Mouse (Mus musculus) left cerebral cortex, postnatal 36 days (tissue): ENCODE results near the gene Zfp36. TPM values are rescaled to one million over a fixed set of nuclear protein-coding genes. Genes with fewer than 3 reads are reported as not detected.

Experiments used
- DNase-seq, 2 experiments: peaks; one replicate each; pipeline ENCODE4 v3.0.0; 2021 to 2022; ENCODE audit warnings: low spot score in 2 of 2, mixed read lengths in 1 of 2
- intact Hi-C: fragments of 180-260 bp; cut with DNase I; formaldehyde crosslinking; loops from one replicate; pipeline ENCODE4 v1.15.1; 2025
- total RNA-seq, 2 experiments: library from RNA; stranded (reverse); gene quantifications; 2 replicates each; pipeline ENCODE4 v1.2.3; 2021

The Zfp36 gene
- total RNA-seq, 2 experiments from 2014 or later: 2.6 to 3.3 TPM

DNA sequence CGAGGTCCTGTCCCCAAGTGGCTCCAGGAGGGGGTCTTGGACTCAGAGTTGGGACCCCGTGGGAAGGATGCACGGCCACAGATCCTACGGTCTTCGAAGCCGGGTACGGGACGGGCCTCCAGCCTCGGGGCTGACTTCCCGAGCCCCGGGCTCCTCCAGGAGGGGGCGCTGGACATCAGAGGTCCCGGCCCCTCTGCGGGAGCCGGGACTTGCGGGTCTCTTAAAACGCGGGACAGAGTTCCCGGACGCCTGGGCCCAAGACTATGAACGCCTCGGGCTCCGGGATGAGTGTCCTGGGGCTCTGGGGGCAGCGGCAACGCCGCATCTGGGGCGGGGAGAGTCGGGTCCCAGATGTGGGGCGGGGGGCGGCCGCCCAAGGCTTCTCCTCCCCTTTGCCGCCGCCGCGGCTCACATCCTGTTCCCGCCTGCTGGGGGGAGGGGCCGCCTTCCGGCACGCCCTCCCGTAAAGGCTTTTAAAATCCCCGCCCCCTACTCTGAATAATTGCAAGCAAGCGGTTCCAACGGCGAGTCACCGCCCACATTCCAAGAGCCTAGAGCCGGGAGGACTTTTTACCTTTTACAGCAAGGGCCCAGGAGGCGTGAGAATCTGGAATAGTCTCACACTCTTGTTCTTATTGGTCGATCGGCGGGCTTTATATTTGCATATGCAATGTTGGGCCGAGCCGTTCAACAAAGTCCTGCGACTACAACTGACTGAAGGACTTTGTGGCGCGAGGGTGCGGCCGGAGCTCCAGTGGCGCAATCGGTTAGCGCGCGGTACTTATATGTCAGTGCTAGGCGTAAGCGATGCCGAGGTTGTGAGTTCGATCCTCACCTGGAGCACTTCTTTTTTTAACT, 7.6 kb downstream of the Zfp36 start, which contains the start of gene Plekhg2:
Plekhg2 (minus strand) TSS at position 349 of the 858 bp plus-strand sequence.
- intact Hi-C loops: loop anchor here (1.0 kb wide), 1 partner anchor 14 kb away; no protein-coding TSS in a partner anchor
- peak; percentile 91 to 97 for DNase-seq

DNA sequence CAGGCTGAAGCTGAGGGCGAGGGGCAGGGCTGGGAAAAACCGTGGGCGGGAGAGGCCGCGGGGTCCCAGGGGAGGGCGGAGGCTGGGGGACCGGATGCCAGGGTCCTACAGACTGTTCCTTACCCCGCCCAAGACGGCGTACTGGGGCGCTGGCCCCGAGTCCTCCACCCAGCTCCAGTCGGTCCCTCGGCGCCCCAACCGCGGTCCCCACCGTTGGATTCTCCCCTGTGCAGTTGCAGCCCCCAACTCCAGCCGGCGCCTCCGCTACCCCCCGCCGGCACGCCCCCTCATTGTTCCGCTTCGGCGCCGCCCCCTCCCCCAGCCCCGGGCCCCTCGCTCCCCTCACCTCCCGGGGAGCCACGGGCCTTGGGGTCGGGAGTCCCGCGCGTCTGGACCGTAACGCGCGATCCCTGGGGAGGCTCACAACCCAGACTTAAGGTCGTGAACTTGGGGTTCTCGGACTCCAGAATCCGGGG, 8.5 kb downstream of the Zfp36 start:
- intact Hi-C loops: no loop called here
- DNase-seq: no peak

DNA sequence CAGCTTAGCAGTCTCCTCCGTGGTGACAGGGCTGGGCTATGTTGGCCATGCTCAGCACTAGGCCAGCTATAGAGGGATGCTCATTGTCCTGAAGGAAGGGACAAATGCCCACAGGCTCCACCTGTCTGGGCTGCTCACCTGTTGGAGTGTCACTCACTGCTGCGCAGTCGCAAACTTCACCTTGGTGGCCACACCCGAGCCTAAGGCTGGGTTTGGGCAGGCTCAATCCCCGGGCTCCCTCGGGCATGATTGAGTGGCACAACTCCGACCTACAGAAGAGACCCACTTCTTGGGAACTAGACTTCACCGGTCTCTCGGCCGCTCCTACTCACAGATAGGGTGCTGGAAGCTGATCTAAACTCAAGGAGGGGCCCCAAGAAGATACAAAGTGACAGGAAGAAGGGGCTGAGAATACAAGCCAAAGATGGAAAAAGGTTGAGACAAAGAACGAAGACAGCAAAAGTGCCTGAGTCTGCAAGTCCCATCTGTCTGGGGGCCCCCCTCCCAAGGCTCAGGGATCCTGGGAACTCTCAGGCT, 9.0 kb downstream of the Zfp36 start:
- no peak for DNase-seq
- intact Hi-C loops: no loop called here

DNA sequence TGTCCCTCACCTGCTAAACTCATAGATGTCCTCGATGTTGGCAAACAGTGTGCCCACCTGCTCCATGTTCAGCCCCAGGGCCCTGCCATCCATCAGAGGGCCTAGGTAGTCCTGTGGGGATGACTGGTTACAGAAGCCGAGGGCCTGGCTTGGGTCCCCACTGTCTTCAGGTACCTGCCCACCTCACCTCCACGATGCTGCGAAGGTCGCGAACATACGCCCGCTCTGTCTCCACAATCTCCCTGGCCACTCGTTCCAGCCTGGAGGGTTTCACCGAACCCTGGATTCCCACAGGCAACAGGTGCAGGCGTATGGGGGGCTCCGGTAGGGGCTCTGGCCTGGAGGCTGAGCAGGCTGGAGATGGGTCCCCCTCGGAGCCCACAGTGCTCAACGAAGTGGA, 10.0 kb downstream of the Zfp36 start:
- intact Hi-C loops: no loop called here
- DNase-seq: no peak

DNA sequence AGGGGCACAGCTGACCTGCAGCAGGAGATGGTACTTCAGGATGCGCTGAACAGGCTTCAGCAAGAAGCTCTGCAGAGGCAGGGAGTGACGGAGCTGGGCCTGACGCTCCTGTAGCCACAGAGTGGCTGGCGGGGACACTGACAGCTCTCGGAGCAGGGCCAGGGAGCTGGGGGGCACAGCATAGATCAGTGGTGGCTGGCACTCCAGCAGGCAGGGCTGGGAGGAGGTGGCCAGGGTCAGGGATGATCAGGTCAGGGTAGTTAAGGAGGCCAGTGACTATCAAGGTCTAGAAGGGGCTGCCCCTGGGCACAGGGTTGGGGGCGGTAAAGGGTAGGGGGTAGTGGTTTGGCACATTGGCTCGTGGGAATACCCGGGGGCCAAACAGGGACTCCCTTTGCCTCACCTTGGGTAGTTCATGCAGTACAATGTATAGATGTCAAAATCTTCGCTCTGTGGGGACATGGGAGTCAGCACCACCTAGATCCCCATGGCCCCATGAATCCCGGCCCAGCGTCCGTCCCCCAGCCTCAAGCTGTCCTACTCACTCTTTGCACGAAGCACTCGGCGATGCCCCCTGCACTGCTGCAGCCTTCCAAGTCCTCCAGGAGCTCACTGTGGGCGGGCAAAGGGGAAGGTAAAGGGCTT, 11.7 kb downstream of the Zfp36 start:
- no peak for DNase-seq
- intact Hi-C loops: no loop called here

DNA sequence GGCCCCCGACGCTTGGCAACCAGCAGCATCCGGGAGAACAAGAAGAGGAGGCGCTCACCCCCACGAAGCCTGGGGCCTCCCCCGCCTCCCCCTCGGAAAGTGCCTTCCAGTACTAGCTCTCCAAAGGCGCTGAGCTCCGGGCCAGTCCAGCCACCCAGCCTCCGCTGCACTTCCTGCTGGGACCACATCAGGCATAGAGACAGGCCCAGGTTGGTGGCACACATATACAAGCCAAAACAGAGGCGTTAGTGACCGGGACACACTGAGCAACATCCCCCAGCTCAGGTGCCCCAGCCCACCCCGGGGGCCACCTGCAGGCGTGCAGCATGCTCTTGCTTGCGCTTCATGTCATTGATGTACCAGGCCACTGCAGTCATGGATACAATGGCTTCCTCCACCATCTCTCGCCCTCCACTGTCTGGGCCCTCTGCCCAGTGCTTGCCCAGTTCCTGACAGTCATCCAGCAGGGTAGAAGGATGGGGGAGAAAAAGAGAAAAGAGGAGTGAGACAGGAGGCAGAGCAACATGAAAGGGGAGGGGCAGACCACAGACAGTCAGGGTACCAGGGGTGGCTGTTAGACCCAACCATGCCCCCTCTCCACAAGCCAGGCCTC, 12.3 kb downstream of the Zfp36 start:
- intact Hi-C loops: no loop called here
- peak in 1 of 2 experiments; percentile 13 for DNase-seq

DNA sequence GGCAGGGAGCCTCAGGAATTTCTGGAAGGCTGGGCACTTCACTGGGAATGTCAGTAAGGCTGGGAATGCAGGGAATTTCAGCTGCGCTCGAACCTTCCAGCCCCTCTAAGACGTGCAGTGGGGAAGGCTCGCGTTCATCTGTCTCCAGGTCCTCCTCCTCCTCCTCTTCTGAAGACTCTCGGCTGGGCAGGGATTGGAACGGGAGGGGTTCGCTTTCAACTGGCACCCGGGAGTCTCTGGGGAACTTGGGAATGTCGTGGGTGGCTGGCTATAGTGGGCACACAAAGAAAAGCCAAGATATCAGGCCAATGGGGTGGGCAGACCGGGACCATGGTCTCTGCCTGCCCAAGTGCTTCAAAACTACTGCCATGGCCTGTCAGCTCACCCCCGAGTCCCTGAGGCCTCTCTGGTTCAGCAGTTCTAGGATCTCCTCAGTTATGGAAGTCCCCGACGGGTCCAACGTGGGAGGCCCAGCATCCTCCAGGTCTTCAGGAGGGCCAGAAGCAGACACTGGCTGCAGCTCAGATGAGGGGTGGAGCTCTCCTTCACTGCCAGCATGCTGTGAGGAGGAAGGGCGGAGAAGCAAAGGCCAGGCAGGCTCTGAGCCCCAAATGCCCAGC, 17.5 kb downstream of the Zfp36 start:
- intact Hi-C loops: no loop called here
- no peak for DNase-seq

DNA sequence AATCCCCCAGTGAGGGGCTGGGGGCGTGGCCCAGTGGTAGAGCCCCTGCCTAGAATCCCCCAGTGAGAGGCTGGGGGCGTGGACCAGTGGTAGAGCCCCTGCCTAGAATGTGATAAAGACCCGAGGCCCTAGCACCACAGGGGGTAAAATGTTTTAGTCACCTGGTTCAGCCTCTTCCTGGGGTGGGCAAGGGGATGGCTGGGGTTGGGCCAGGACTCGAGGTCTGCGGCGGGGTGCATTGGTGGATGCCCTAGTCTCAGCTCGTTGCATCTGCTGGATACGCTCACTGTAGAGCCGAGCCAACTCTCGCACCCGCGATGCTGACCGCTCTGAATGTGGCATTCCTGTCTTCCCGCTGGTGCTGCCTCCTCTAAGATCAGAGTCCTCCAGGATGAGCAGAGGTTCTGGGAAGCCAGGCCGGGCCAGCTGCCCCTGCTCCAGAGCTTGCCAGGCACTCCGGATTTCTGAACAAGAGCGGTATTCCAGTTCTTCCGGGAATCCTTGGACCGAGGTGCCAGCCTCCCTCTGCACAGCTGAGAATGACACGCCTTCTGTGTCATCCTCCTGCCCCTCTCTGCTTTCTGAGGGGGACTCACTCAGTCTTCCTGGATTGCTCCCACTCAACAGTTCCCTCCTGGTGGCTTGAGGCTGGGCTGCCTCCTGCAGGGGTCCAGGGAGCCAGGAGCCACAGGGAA, 18.3 kb downstream of the Zfp36 start:
- intact Hi-C loops: no loop called here
- no peak for DNase-seq

DNA sequence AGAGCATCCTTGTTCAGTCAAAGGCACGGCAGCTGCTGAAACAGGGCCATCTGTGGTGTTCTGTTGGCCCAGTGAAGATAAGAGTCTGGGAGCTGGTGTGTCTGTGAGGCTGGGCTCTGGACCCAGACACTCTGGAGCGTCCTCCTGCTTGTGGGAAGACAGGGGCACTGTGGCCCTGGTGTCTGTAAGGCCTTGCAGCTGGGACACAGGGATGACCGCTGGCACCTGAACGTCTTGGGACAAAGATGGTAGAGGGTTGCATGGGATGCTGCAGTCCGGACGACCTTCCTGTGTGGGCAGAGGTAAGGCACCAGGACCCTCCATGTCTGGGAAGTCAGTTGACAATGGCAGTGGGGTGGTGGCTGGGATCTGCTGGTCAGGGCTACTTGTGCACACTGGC, 19.8 kb downstream of the Zfp36 start:
- DNase-seq: no peak
- intact Hi-C loops: no loop called here

DNA sequence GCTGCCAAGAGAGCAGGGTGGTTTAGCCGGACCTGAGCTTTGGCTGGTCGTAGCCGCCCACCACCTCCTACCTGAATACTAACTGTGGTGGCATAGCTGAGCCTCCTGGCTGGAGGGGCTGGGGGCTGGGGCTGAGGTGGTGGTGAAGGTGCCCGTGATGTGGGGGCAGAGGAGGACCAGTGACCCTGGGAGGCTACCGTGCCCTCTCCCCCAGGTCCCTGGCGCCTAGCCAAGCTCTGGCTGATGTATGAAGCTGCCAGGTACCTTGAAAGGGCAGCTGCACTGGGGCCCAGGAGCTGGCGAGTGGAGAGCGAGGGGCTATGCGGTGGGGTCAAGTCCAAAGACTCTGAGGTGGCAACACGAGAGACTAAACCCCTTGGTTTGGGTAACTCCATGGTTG, 20.2 kb downstream of the Zfp36 start:
- intact Hi-C loops: no loop called here
- DNase-seq: no peak

DNA sequence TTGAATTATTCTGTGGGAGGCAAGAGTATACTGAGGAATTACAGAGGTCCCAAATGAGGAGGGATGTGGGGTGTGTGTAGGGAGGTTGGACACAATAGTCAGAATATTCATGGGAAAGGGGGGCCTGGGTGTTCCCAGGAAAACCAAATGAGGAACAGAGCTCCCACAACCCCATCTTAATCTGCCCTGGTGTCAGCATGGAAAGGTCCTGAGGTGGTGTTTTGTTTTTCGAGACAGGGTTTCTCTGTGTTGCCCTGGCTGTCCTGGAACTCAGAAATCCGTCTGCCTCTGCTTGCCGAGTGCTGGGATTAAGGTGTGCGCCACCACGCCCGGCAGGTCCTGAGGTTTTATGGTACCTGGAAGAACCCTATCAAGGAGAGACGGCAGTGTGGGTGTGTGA, 21.6 kb downstream of the Zfp36 start:
- DNase-seq: no peak
- intact Hi-C loops: no loop called here

DNA sequence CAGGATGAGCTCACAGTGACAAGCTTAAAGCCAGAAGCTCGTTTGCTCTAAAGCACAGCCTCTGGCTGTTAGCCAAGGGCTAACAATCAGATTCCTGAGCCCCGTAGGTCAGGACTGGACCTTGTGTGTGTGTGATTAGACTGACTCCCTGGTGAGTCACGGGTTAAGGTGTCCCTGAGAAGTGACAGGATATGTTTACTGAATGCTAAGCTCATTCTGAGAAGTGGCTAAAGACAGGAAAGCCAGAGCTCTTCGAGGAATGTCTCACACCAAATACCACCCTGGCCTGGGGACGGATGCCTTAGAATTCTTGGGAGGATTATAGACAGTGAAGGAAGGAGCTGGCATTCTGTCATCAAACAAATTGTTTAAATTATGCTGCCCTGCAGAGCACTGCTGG, 22.1 kb downstream of the Zfp36 start:
- intact Hi-C loops: no loop called here

DNA sequence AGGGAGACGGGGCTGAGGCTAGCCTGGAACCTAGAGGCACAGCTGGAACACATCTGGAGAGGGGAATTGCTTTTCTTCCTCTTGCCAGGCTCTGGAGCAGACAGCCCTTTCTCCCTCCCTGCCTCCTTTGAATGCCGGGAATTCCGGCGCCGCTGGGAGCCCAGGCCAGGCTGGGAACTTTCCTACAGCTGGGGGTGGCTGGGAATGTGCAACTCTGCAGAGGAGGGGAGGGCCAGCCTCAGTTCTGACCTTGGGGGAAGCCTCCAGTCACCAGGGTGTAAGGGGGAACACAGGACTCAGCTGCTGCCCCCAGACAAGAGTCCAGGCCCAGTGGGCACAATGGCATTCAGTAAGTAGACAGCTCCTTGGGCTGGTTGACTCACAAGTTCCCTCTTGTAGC, 23.1 kb downstream of the Zfp36 start:
- no peak for DNase-seq
- intact Hi-C loops: no loop called here

More for the DNA sequence above, 22.1 kb downstream of the Zfp36 start:
- DNase-seq: no peak

DNA sequence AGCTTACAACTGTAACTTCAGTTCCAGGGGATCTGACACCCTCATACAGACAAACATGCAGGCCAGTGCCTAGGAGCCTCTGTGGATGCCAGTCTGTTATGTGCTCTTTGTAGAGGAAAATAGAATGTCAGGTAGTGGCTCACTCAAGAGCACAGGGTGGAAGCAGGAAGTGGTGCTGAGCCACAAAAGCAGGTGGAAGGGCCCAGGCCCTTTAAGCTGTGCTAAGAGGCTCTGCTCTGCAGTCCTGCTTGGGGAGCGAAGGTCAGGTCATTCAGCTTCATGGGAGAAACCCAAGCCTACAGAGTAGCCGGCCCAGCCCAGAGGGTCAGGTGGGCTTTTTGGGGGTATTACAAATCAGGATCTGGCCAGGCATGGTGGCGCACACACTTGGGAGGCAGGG, 24.8 kb downstream of the Zfp36 start:
- intact Hi-C loops: no loop called here
- DNase-seq: no peak

DNA sequence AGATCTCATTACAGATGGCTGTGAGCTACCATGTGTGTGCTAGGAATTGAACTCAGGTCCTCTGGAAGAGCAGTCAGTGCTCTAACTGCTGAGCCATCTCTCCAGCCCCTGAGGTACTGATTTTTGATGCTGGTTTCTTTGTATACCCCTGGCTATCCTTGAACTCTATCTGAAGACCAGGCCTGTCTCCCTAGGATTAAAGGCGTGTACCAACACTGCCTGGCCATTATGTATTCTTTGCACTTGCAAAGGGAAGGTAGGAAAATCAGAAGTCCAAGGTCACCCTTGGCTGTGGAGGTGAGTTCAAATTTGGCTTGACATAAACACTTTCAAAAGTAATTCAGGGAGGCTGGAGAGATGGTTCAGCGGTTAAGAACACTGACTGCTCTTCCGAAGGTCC, 25.5 kb downstream of the Zfp36 start:
- no peak for DNase-seq
- intact Hi-C loops: no loop called here

DNA sequence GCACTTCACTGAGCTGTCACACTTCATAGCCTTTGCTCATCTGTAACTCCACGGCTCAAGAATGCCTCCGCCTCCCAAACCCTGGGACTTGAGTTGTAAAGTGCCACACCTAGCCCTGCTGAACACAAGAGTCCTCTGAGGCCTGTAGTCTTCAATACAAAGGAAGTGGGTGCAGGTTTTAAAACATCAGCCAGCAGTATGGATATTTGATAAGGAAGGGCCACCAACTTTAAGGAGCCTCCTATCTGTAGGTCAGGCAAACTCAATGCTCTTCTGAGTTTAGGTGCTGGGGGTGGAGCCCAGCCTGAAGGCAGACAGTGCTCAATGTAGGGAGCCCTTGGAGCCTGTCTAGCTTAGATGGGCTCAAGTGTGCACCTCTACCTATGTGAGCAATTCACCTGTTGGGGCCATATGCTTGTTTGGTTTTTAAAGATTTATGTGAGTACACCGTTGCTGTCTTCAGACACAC, 25.9 kb downstream of the Zfp36 start:
- intact Hi-C loops: no loop called here
- no peak for DNase-seq

DNA sequence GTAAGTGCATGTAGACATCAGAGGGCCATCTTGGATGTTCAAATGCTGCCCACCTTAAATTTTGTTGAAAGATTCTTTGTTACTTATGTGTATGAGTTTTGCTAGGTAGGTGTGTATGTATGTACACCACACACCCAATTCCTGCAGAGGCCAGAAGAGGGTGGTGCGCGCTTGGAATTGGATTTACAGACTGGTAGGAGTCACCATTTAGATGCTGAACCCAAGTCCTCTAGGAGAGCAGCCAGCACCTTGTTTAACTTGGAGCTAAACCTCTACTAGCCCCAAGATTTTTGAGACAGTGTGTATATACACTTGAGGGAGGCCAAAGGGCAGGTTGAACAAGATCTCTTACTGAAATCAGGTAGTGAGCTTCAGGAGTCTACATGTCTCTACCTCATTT, 26.8 kb downstream of the Zfp36 start:
- intact Hi-C loops: no loop called here
- DNase-seq: no peak

DNA sequence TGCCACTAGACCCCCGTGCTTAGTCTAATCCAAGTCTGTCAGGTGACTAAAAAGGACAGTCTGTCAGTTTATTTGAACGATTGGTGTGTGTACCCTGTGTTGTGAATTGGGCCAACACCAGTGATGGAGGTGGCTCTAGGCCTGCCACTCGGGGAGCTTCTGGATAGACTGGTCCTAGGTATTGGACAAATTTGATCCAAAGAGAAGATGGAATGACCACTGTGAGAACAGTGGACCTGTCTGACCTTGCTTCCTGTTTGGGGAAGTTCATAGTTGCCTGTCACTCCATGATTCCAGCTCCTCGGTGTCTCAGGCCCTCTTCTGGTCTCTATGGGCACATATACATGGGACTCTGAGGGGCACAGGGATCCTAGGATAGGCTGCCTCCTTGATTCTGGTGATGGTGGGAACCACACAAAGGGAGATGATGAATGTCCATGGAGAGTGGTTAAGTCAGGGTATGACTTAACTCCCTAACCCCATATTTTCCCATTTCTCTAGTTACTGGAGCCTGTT, 28.3 kb downstream of the Zfp36 start:
- no peak for DNase-seq
- intact Hi-C loops: no loop called here
